Mouse (Mus musculus): ENCODE measurements at regions not wholly inside any gene's neighbourhood (a gene's known extent, or its start where the extent isn't known, plus 50 kb on each side); places are given as distances from the start of the nearest gene placed in this dataset.

GRCm38 (mm10) chr4:95318561-95318960 lies 238.7 kb upstream of the Fggy start:
- H3K36me3 ChIP-seq (ENCODE audit: control insufficient read depth, insufficient read depth), result no peaks in the 10 kb centered on the region
- H3K79me2 ChIP-seq (ENCODE audit: control insufficient read depth, insufficient read depth), result no peaks in the 10 kb centered on the region
- TF ChIP-seq MAX (IDR thresholded peaks at IDR 0.05) (no peak), MYOD1 (IDR thresholded peaks at IDR 0.05; ENCODE audit: control insufficient read depth, insufficient read length, low read depth) (no peak), CTCF (IDR thresholded peaks at IDR 0.05; ENCODE audit: control insufficient read depth, insufficient read depth, insufficient read length) (no peak), CEBPB (IDR thresholded peaks at IDR 0.05; ENCODE audit: low read depth) (no peak)
- no peaks in the 10 kb centered on the region for H3K27me3 ChIP-seq (ENCODE audit: control insufficient read depth, insufficient read depth, insufficient read length)
- no peak overlapping the region for H3K4me3 ChIP-seq (ENCODE audit: insufficient read depth, poor library complexity, severe bottlenecking)
- no peak overlapping the region for H3ac ChIP-seq (ENCODE audit: control insufficient read depth, insufficient read length, low read depth)
- H3K79me3 ChIP-seq (ENCODE audit: low read depth), result no peaks in the 10 kb centered on the region

GRCm38 (mm10) chr4:95319036-95319435 lies 238.3 kb upstream of the Fggy start:
- TF ChIP-seq FOSL1 (IDR thresholded peaks at IDR 0.05; ENCODE audit: insufficient read depth, low read length, poor library complexity, severe bottlenecking) (peak; percentile 54), CTCF (IDR thresholded peaks at IDR 0.05; ENCODE audit: control insufficient read depth, insufficient read depth, insufficient read length) (no peak)
- no peak overlapping the region for H3K4me3 ChIP-seq (ENCODE audit: insufficient read depth, poor library complexity, severe bottlenecking)
- H3K79me2 ChIP-seq (ENCODE audit: control insufficient read depth, insufficient read depth), result no peaks in the 10 kb centered on the region
- H3K79me3 ChIP-seq (ENCODE audit: low read depth), result no peaks in the 10 kb centered on the region
- H3K27me3 ChIP-seq (ENCODE audit: control insufficient read depth, insufficient read depth, insufficient read length), result no peaks in the 10 kb centered on the region
- H3K36me3 ChIP-seq (ENCODE audit: control insufficient read depth, insufficient read depth), result no peaks in the 10 kb centered on the region
- no peak overlapping the region for H3ac ChIP-seq (ENCODE audit: control insufficient read depth, insufficient read length, low read depth)

GRCm38 (mm10) chr4:95325861-95326260 lies 231.4 kb upstream of the Fggy start:
- TF ChIP-seq CEBPB (IDR thresholded peaks at IDR 0.05; ENCODE audit: low read depth), result no peak
- no peak for TF ChIP-seq MAX (IDR thresholded peaks at IDR 0.05)
- TF ChIP-seq MYOG (IDR thresholded peaks at IDR 0.05; ENCODE audit: control insufficient read depth, extremely low read depth, insufficient read length), result no peak
- TF ChIP-seq CTCF (IDR thresholded peaks at IDR 0.05; ENCODE audit: control insufficient read depth, insufficient read depth, insufficient read length), result no peak
- no peak for TF ChIP-seq MYOD1 (IDR thresholded peaks at IDR 0.05; ENCODE audit: control insufficient read depth, insufficient read length, low read depth)
- Histone ChIP-seq H3K27me3 (ENCODE audit: control insufficient read depth, insufficient read depth, insufficient read length) (no peaks in the 10 kb centered on the region), H3ac (ENCODE audit: control insufficient read depth, insufficient read length, low read depth) (no peak overlapping the region), H3K79me2 (ENCODE audit: control insufficient read depth, insufficient read depth) (no peaks in the 10 kb centered on the region), H3K79me3 (ENCODE audit: low read depth) (no peaks in the 10 kb centered on the region), H3K36me3 (ENCODE audit: control insufficient read depth, insufficient read depth) (no peaks in the 10 kb centered on the region), H3K4me3 (ENCODE audit: insufficient read depth, poor library complexity, severe bottlenecking) (no peak overlapping the region)

- Histone ChIP-seq H3K27me3 (ENCODE audit: control insufficient read depth, insufficient read depth, insufficient read length) (no peaks in the 10 kb centered on the region), H3K4me3 (ENCODE audit: insufficient read depth, poor library complexity, severe bottlenecking) (no peak overlapping the region), H3ac (ENCODE audit: control insufficient read depth, insufficient read length, low read depth) (no peak overlapping the region), H3K79me2 (ENCODE audit: control insufficient read depth, insufficient read depth) (no peaks in the 10 kb centered on the region), H3K79me3 (ENCODE audit: low read depth) (no peaks in the 10 kb centered on the region), H3K36me3 (ENCODE audit: control insufficient read depth, insufficient read depth) (no peaks in the 10 kb centered on the region)
- no peak for TF ChIP-seq MYOD1 (IDR thresholded peaks at IDR 0.05; ENCODE audit: control insufficient read depth, insufficient read length, low read depth)
- no peak for TF ChIP-seq USF1 (IDR thresholded peaks at IDR 0.05; ENCODE audit: low read depth)
- no peak for TF ChIP-seq MAX (IDR thresholded peaks at IDR 0.05)
- no peak for TF ChIP-seq FOSL1 (IDR thresholded peaks at IDR 0.05; ENCODE audit: insufficient read depth, low read length, poor library complexity, severe bottlenecking)
- no peak for TF ChIP-seq CTCF (IDR thresholded peaks at IDR 0.05; ENCODE audit: control insufficient read depth, insufficient read depth, insufficient read length)
- no peak for TF ChIP-seq CEBPB (IDR thresholded peaks at IDR 0.05; ENCODE audit: low read depth)
- TF ChIP-seq MYOG (IDR thresholded peaks at IDR 0.05; ENCODE audit: control insufficient read depth, extremely low read depth, insufficient read length), result no peak
Measured at GRCm38 (mm10) chr4:95339822-95340221, 217.5 kb upstream of the Fggy start.

GRCm38 (mm10) chr4:95340926-95341325 lies 216.4 kb upstream of the Fggy start:
- Histone ChIP-seq H3K36me3 (ENCODE audit: control insufficient read depth, insufficient read depth) (no peaks in the 10 kb centered on the region), H3K27me3 (ENCODE audit: control insufficient read depth, insufficient read depth, insufficient read length) (no peaks in the 10 kb centered on the region), H3K79me3 (ENCODE audit: low read depth) (no peaks in the 10 kb centered on the region), H3K4me3 (ENCODE audit: insufficient read depth, poor library complexity, severe bottlenecking) (no peak overlapping the region), H3ac (ENCODE audit: control insufficient read depth, insufficient read length, low read depth) (no peak overlapping the region), H3K79me2 (ENCODE audit: control insufficient read depth, insufficient read depth) (no peaks in the 10 kb centered on the region)
- TF ChIP-seq MYOD1 (IDR thresholded peaks at IDR 0.05; ENCODE audit: control insufficient read depth, insufficient read length, low read depth), result no peak
- no peak for TF ChIP-seq MAX (IDR thresholded peaks at IDR 0.05)
- TF ChIP-seq FOSL1 (IDR thresholded peaks at IDR 0.05; ENCODE audit: insufficient read depth, low read length, poor library complexity, severe bottlenecking), result no peak
- TF ChIP-seq USF1 (IDR thresholded peaks at IDR 0.05; ENCODE audit: low read depth), result no peak
- no peak for TF ChIP-seq CEBPB (IDR thresholded peaks at IDR 0.05; ENCODE audit: low read depth)
- TF ChIP-seq CTCF (IDR thresholded peaks at IDR 0.05; ENCODE audit: control insufficient read depth, insufficient read depth, insufficient read length), result no peak
- TF ChIP-seq MYOG (IDR thresholded peaks at IDR 0.05; ENCODE audit: control insufficient read depth, extremely low read depth, insufficient read length), result no peak

GRCm38 (mm10) chr4:95346722-95347197 lies 210.5 kb upstream of the Fggy start:
- no peaks in the 10 kb centered on the region for H3K36me3 ChIP-seq (ENCODE audit: control insufficient read depth, insufficient read depth)

More at GRCm38 (mm10) chr4:95346722-95347197, 210.5 kb upstream of the Fggy start:
- TF ChIP-seq USF1 (IDR thresholded peaks at IDR 0.05; ENCODE audit: low read depth) (no peak), MYOG (IDR thresholded peaks at IDR 0.05; ENCODE audit: control insufficient read depth, extremely low read depth, insufficient read length) (no peak), FOSL1 (IDR thresholded peaks at IDR 0.05; ENCODE audit: insufficient read depth, low read length, poor library complexity, severe bottlenecking) (no peak), MAX (IDR thresholded peaks at IDR 0.05) (no peak), CTCF (IDR thresholded peaks at IDR 0.05; ENCODE audit: control insufficient read depth, insufficient read depth, insufficient read length) (no peak), CEBPB (IDR thresholded peaks at IDR 0.05; ENCODE audit: low read depth) (no peak), MYOD1 (IDR thresholded peaks at IDR 0.05; ENCODE audit: control insufficient read depth, insufficient read length, low read depth) (no peak)
- Histone ChIP-seq H3ac (ENCODE audit: control insufficient read depth, insufficient read length, low read depth) (no peak overlapping the region), H3K4me3 (ENCODE audit: insufficient read depth, poor library complexity, severe bottlenecking) (no peak overlapping the region), H3K27me3 (ENCODE audit: control insufficient read depth, insufficient read depth, insufficient read length) (no peaks in the 10 kb centered on the region), H3K79me2 (ENCODE audit: control insufficient read depth, insufficient read depth) (no peaks in the 10 kb centered on the region), H3K79me3 (ENCODE audit: low read depth) (no peaks in the 10 kb centered on the region)
